Mouse (Mus musculus) lung, adult 2 months (tissue): ENCODE measurements around the gene Eya4. TPM values are rescaled to one million over a fixed set of nuclear protein-coding genes. Genes with fewer than 3 reads are reported as not detected.

Experiments
- DNase-seq: peaks from one replicate; pipeline ENCODE4 v3.0.0; 2022
- H3K4me1 ChIP-seq: fragments of 200-500 bp; 2 replicates; pipeline ENCODE4 v1.6.1; 2011; ENCODE audit warnings: low read length; ENCODE audit not compliant: control insufficient read depth, insufficient read depth
- H3K4me3 ChIP-seq: fragments of 200-500 bp; replicated peaks from 2 replicates; pipeline ENCODE3; 2011; ENCODE audit warnings: low read depth, mild to moderate bottlenecking, control low read depth, low read length; ENCODE audit errors: extremely low read depth
- CTCF ChIP-seq: fragments of 200-500 bp; IDR thresholded peaks from 2 replicates; pipeline ENCODE4 v1.5.1; 2011; ENCODE audit warnings: mild to moderate bottlenecking, low read length, control low read depth; ENCODE audit not compliant: insufficient read depth
- POLR2A ChIP-seq: fragments of 200-500 bp; IDR thresholded peaks from 2 replicates; pipeline ENCODE4 v1.6.1; 2011; ENCODE audit warnings: low read depth, mild to moderate bottlenecking, control low read depth, low read length, borderline replicate concordance; ENCODE audit errors: extremely low read depth
- WGBS: fragments of 180-500 bp; shearing (Covaris S2); methylation state at CpG from one replicate; pipeline ENCODE4 v1.1.7; 2018; 5-methylcytosine and 5-hydroxymethylcytosine counted together
- polyA plus RNA-seq: library from polyadenylated mRNA; depleted of rRNA; stranded (reverse); fragments of >200 nt; gene quantifications from 2 replicates; pipeline ENCODE4 v1.2.3, GENCODE M21; 2012

Eya4 gene
- polyA plus RNA-seq, 1 experiment: 0.31 TPM

- WGBS: 60% methylated on average over 1 of the region's 1 CpGs
- DNase-seq: no peak
- Histone ChIP-seq H3K4me1 (no peaks in the 10 kb centered on the region), H3K4me3 (no peak overlapping the region)
- TF ChIP-seq CTCF (no peak), POLR2A (no peak)
Observed at GRCm38 (mm10) chr10:23337250-23337649, 13.3 kb downstream of the Eya4 start.

GRCm38 (mm10) chr10:23332768-23333167, 17.8 kb downstream of the Eya4 start:
- 41% methylated on average over 5 of the region's 5 CpGs for WGBS
- no peak for TF ChIP-seq CTCF
- no peak for TF ChIP-seq POLR2A
- DNase-seq: no peak

DNA sequence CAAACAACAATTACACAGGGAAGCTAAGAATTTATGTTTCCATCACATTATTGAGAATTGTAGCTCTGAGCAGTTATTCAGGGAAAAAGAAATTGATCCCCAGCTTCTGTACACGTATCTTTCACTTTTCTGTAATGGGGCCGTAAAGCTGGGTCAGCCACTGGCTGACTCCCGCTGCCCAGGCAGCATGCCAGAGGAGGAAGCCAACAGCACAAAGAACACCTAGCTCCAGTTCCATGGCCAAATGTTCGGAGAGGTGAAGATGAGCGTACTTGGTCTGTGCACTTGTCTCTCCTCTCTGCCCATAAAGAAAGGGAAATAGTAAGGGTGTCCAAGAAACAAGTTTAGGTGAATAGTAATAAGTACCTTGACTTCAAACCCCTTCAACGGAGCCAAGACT, 22.9 kb downstream of the Eya4 start:
- no peak overlapping the region for H3K4me3 ChIP-seq
- no peaks in the 10 kb centered on the region for H3K4me1 ChIP-seq
- no peak for DNase-seq
- no peak for TF ChIP-seq POLR2A
- 88% methylated on average over 6 of the region's 6 CpGs for WGBS

More at GRCm38 (mm10) chr10:23332768-23333167, 17.8 kb downstream of the Eya4 start:
- no peak overlapping the region for H3K4me3 ChIP-seq
- H3K4me1 ChIP-seq: no peaks in the 10 kb centered on the region

- H3K4me1 ChIP-seq: no peaks in the 10 kb centered on the region
- TF ChIP-seq CTCF: no peak
- no peak for TF ChIP-seq POLR2A
- no peak for DNase-seq
- H3K4me3 ChIP-seq: no peak overlapping the region
- 83% methylated on average over 4 of the region's 4 CpGs for WGBS
Observed at GRCm38 (mm10) chr10:23322275-23322674, 28.3 kb downstream of the Eya4 start.

- Histone ChIP-seq H3K4me3 (no peak overlapping the region), H3K4me1 (no peaks in the 10 kb centered on the region)
- TF ChIP-seq CTCF (no peak), POLR2A (no peak)
- DNase-seq: no peak
- 55% methylated on average over 3 of the region's 3 CpGs for WGBS
Observed at GRCm38 (mm10) chr10:23295616-23296015, 55.0 kb downstream of the Eya4 start.

- no peak for DNase-seq
- WGBS: 57% methylated on average over 7 of the region's 7 CpGs
- H3K4me3 ChIP-seq: no peak overlapping the region
- TF ChIP-seq POLR2A (no peak), CTCF (no peak)
- no peaks in the 10 kb centered on the region for H3K4me1 ChIP-seq
Observed at GRCm38 (mm10) chr10:23292495-23292894, 58.1 kb downstream of the Eya4 start.

DNA sequence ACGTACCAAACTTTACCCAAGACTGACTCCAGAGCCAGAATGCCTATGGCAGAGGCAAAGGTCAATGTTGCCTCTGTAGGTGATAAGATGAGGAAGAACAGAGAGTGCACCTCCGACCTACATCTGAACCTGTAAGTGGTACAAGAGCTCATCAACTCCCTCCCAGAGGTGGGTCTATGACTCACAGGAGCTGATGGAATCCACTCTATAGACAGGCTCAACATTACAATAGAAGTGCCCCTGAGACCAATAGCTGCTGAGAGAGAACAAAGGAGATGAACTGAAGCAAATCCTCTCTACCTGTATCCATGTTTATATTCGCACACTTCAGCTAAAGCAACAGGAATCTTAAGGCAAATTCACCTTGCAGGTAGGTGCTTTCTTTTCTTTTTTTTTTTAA, 73.2 kb downstream of the Eya4 start:
- no peak for TF ChIP-seq CTCF
- TF ChIP-seq POLR2A: no peak
- no peak for DNase-seq
- H3K4me1 ChIP-seq: no peaks in the 10 kb centered on the region
- H3K4me3 ChIP-seq: no peak overlapping the region
- whole genome bisulfite sequencing: 80% methylated on average over 3 of the region's 3 CpGs

GRCm38 (mm10) chr10:23271050-23271621, 79.5 kb downstream of the Eya4 start:
- Histone ChIP-seq H3K4me3 (no peak overlapping the region), H3K4me1 (no peaks in the 10 kb centered on the region)
- 76% methylated on average over 9 of the region's 9 CpGs for WGBS
- no peak for DNase-seq
- TF ChIP-seq POLR2A: no peak
- TF ChIP-seq CTCF: no peak

DNA sequence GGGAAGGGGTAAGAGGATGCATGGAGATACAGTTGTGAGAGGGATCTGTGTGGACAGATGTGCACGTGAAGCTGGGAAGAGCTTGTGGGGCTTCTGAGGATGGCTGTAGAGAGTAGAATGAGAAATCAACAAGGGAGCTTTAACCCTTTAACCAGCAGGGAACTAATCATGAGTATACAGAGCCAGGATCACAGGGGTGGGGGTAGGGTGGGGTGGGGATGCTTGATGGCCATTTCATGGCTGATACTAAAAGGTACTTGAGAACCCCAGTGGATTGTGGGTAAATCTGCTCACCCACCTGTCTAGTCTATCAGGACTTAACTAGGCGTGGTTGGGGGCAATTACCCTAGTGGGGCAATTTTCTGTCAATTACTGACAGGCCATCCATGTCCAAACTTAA, 80.1 kb downstream of the Eya4 start:
- no peak for DNase-seq
- WGBS: 73% methylated on average over 2 of the region's 2 CpGs
- Histone ChIP-seq H3K4me3 (no peak overlapping the region), H3K4me1 (no peaks in the 10 kb centered on the region)
- no peak for TF ChIP-seq CTCF
- TF ChIP-seq POLR2A: no peak

DNA sequence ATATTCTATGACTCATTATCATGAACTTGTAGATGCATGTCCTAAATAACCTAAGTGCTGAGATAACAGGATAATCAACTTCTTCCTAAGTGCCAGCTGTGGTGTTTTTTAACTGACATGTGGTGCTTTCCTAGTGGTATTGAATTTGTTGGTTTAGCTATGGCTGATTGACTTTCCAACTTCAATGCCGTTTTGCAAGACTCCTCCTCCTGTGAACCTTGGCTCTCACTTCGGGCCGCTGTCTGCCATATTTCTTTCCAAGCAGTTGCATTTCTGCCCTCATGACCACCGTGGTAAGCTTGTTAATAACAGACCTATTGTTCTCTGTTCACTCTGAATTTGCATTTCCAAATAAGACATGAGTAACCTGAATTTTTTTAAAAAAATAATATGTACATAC, 98.4 kb downstream of the Eya4 start:
- TF ChIP-seq CTCF (no peak), POLR2A (no peak)
- H3K4me3 ChIP-seq: no peak overlapping the region
- DNase-seq: no peak
- no peaks in the 10 kb centered on the region for H3K4me1 ChIP-seq
- WGBS: 72% methylated on average over 4 of the region's 4 CpGs
